Mouse (Mus musculus): ENCODE measurements around the gene Ccser1.

Gene Ccser1

GRCm38 (mm10) chr6:61179949-61180755 lies at the start of gene Ccser1:
Ccser1 (plus strand) TSS chr6:61180324.
- peak; percentile 25 for DNase-seq (ENCODE audit: low spot score)

DNA sequence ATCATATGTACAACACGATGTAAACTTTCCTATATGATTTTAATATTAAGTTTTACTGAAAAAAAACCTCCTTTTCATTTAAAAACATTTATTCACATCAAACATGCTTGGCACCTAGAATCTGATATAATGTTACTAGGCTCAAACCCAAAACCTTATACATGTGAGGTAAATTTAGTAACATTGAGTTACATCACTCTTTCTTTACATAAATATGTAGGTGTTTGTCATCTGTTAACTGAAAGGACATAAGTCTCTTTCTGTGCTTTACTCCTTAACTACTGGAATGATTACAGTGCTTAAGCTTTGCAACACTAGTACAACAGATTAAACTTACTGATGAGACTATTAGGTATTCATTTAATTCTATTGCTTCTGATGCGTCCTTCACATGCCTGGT lies 43.7 kb upstream of the Ccser1 start:
- no peak for DNase-seq (ENCODE audit: low spot score)

DNA sequence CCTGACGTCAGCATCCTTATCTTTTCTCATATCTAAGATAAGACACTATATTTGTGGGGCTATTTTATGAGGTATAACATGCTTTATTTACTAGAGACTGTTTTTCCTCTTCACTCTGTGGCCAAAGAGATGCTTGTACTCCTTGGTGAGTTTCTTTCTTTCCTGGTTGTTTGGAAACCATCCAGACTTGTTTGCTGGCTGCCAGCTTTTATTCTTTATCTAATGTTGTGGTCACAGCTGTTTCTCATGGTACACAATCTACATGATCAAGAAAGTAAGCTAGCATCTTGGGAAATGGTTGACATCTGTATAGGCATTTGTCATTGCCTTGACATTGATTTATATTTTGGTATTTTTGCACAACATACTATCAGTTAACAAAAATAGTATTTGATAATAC lies 37.1 kb upstream of the Ccser1 start:
- no peak for DNase-seq (ENCODE audit: low spot score)

GRCm38 (mm10) chr6:61152924-61153323 lies 27.2 kb upstream of the Ccser1 start:
- no peak for DNase-seq (ENCODE audit: low spot score)

- no peak for DNase-seq (ENCODE audit: low spot score)
These were observed 25.5 kb upstream of the Ccser1 start for GRCm38 (mm10) chr6:61154654-61155053.

DNA sequence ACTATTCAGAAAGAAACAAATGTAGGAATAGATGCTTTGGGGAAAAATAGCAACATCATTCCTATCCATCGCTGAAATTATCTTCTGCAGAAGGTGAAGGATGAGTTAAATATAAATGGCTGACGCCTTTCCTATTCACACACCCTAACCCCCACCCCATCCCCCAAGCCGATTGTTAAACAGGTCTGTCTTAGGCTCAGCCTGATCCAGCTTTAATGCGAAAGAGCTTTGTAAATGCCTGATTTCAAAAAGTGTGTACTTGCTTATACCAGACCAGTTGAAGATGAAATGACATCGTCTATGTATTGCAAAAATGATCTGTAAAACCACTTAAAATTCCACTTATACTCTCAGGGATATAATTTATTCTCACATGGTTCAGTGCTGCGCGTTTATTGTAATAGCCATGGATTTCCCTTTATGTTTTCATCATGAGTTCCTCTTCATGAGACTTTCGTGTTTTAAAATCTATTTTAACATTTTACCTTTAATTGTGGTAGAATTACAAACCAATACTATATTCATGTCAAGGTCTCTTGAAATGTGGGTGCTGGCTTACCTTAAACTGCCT lies 25.0 kb upstream of the Ccser1 start:
- DNase-seq (ENCODE audit: low spot score), result no peak

GRCm38 (mm10) chr6:61155718-61156117 lies 24.4 kb upstream of the Ccser1 start:
- no peak for DNase-seq (ENCODE audit: low spot score)

GRCm38 (mm10) chr6:61162117-61162516 lies 18.0 kb upstream of the Ccser1 start:
- DNase-seq (ENCODE audit: low spot score), result no peak

DNA sequence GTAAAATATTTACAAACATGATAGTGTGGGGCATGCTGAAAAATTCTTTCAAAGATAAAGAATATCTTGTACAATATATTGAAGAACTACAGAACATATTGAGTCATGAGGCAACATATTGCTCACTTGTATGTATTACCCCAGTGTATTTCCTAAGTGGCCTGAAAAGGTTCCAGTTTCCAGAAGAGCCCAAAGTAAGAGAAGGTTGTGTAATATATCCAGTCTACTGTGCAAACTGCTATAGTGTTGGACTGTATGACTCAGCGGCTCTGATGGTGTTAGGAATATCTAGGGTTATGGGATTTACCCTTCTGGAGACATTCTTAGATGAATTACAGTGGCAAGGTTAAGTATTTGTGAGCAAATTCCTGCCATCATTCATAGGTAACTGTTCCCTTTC lies 13.2 kb upstream of the Ccser1 start:
- no peak for DNase-seq (ENCODE audit: low spot score)

- no peak for DNase-seq (ENCODE audit: low spot score)
These were observed 4.0 kb upstream of the Ccser1 start for GRCm38 (mm10) chr6:61176126-61176525.

DNA sequence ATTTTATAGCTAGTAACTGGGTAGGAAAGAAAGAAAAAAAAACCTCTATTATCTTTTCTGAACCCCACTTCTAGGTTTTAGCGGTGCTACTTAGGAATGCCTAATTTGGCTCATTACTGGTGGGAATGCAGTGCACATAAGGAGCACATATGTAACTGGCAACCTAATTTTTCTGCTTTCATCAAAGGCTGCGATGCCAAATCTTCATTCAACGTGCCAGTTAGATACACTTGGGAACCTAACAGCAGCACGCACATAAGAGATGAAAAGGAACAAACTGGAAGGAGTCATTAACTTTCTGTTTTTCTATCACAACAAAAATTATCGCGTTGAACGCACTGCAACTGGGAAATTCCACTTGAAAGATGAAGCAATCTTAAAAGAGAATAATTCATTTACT lies 2.6 kb upstream of the Ccser1 start:
- DNase-seq (ENCODE audit: low spot score), result no peak

GRCm38 (mm10) chr6:61179641-61179948 lies 529 bp upstream of the Ccser1 start:
- DNase-seq (ENCODE audit: low spot score), result no peak

DNA sequence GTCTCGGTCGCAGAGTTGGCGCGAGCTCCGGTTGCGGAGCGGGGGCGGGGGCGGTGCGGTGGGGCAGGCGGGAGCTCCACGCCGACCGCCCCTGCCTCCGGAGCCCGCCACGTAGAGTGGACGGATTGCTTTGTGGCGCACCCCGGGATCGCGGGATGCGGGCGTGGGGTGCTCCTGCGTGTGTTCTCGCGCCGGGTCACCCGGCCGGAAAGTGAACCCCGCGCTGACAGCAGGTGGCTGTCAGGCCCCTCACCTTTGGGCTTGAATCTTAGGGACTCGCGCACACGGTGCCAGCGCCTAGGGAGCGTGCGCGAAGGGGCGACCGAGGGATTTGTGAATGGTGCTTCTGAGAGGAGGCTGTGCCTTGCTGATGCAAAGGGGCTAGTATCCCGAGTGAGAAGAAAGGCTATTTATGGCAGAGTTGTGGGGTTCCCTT lies 650 bp downstream of the Ccser1 start:
- no peak for DNase-seq (ENCODE audit: low spot score)

GRCm38 (mm10) chr6:61189029-61189428 lies 8.9 kb downstream of the Ccser1 start:
- DNase-seq (ENCODE audit: low spot score), result no peak

GRCm38 (mm10) chr6:61191597-61192386 lies 11.7 kb downstream of the Ccser1 start:
- DNase-seq (ENCODE audit: low spot score), result no peak

GRCm38 (mm10) chr6:61203344-61203743 lies 23.2 kb downstream of the Ccser1 start:
- DNase-seq (ENCODE audit: low spot score), result no peak

- DNase-seq (ENCODE audit: low spot score), result no peak
These were observed 25.9 kb downstream of the Ccser1 start for GRCm38 (mm10) chr6:61206042-61206441.

- DNase-seq (ENCODE audit: low spot score), result no peak
These were observed 26.5 kb downstream of the Ccser1 start for GRCm38 (mm10) chr6:61206619-61207018.

- DNase-seq (ENCODE audit: low spot score), result no peak
These were observed 30.1 kb downstream of the Ccser1 start for GRCm38 (mm10) chr6:61210061-61210737.

DNA sequence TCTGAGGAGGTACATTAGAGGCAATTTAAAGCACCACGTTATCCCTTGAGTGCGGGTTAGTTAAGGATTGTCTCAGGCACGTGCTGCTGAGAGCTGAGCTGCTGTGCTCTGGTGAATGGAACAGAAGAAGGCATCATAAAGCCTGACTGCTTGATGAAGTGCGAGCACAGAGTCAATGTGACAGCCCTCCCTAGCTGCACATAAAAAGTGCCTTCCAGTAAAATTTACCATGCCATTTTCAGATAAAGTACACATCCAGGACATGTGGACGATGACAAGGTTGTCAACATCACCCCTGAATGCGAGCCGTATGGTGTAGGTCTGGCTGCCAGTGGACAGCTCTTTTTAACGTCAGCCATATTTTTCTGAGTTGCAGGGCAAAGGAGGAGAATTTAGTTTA lies 35.6 kb downstream of the Ccser1 start:
- no peak for DNase-seq (ENCODE audit: low spot score)

- no peak for DNase-seq (ENCODE audit: low spot score)
These were observed 36.4 kb downstream of the Ccser1 start for GRCm38 (mm10) chr6:61216514-61216913.

- DNase-seq (ENCODE audit: low spot score), result no peak
These were observed 37.6 kb downstream of the Ccser1 start for GRCm38 (mm10) chr6:61217717-61218116.

DNA sequence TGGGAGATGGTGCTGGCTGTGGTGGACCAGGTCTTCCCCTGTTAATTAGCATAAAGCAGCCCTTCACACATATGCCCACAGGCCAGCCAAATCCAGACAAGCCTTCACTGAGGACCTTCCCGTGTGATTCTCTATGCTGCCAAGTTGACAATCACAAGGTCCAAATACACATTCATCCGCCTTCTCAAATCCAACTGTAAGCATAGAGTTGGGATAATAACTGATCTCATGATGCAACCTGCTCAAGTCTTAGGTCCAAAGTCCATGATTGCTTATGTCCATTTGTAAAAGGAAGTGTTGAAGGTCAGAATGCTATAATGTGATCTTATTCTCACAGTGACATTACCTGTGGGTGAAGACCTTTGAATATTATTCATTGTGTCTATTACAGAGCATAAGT lies 43.4 kb downstream of the Ccser1 start:
- no peak for DNase-seq (ENCODE audit: low spot score)

All from T-cell, adult 2 months (primary cell).